Mouse (Mus musculus) liver, embryonic 11.5 days (tissue): Measurements from ENCODE around the gene Mafk. TPM values are rescaled to one million over a fixed set of nuclear protein-coding genes. Genes with fewer than 3 reads are reported as not detected.

Experiments
- ATAC-seq: fragments of 200-750 bp; cut with Nextera tagmentation; replicated peaks from 2 replicates; pipeline ENCODE4 v1.8.0; 2017; ENCODE audit warnings: moderate number of reproducible peaks, mild to moderate bottlenecking, moderate TSS enrichment, moderate library complexity; ENCODE audit not compliant: low FRiP score
- DNase-seq: peaks from one replicate; pipeline ENCODE4 v3.0.0-alpha.2; 2017; ENCODE audit warnings: low spot score
- H3K27ac ChIP-seq: fragments of 300-500 bp; sonication (generic); 2 replicates; pipeline ENCODE4 v1.5.1; 2014; ENCODE audit warnings: mild to moderate bottlenecking, low read depth, low read length, control low read depth
- H3K27me3 ChIP-seq: fragments of 300-500 bp; sonication (generic); replicated peaks from 2 replicates; pipeline ENCODE4 v1.6.1; 2014; ENCODE audit warnings: low read length, mixed read lengths; ENCODE audit not compliant: control insufficient read depth, insufficient read depth
- H3K36me3 ChIP-seq: fragments of 300-500 bp; sonication (generic); 2 replicates; pipeline ENCODE4 v1.6.1; 2014; ENCODE audit warnings: mild to moderate bottlenecking, low read length, moderate library complexity, mixed read lengths; ENCODE audit not compliant: control insufficient read depth, insufficient read depth
- H3K4me1 ChIP-seq: fragments of 300-500 bp; sonication (generic); replicated peaks from 2 replicates; pipeline ENCODE4 v1.6.1; 2014; ENCODE audit warnings: low read length, mixed read lengths; ENCODE audit not compliant: control insufficient read depth, insufficient read depth
- H3K4me2 ChIP-seq: fragments of 300-500 bp; sonication (generic); 2 replicates; pipeline ENCODE4 v1.6.1; 2014; ENCODE audit warnings: mild to moderate bottlenecking, control low read depth, moderate library complexity
- H3K4me3 ChIP-seq: fragments of 300-500 bp; sonication (generic); 2 replicates; pipeline ENCODE4 v1.5.1; 2014; ENCODE audit warnings: low read depth, low read length, control low read depth
- H3K9ac ChIP-seq: fragments of 300-500 bp; sonication (generic); 2 replicates; pipeline ENCODE4 v1.6.1; 2014; ENCODE audit warnings: low read depth, low read length, control low read depth
- H3K9me3 ChIP-seq: fragments of 300-500 bp; sonication (generic); 2 replicates; pipeline ENCODE4 v1.6.1; 2016; ENCODE audit warnings: low read length, inconsistent platforms, mixed read lengths; ENCODE audit not compliant: control insufficient read depth
- WGBS: fragments of 180-500 bp; shearing (Covaris S2); extraction: QIAGEN DNeasy Blood & Tissue Kit; methylation state at CpG from one replicate; pipeline ENCODE4 v1.1.7; 2014; 5-methylcytosine and 5-hydroxymethylcytosine counted together
- polyA plus RNA-seq: library from polyadenylated mRNA; unstranded; fragments of >200 nt; fragmentation: Nextera tagmentation; extraction: Ambion mirVana; gene quantifications from 2 replicates; pipeline ENCODE4 v1.2.1, GENCODE M21; 2014

Mafk gene
- polyA plus RNA-seq, 1 experiment from 2014 or later, result 30.4 TPM

GRCm38 (mm10) chr5:139792966-139793337 lies 1.6 kb downstream of the Mafk start:
- Histone ChIP-seq H3K4me1 (peaks cover 63% of the 10 kb centered on the region), H3K4me2 (peak overlapping the region; percentile 70), H3K9ac (peak overlapping the region; percentile 96), H3K36me3 (peaks cover 3% of the 10 kb centered on the region; the same call in 1 of the 2 replicates), H3K9me3 (no peaks in the 10 kb centered on the region), H3K4me3 (peak overlapping the region; percentile 99), H3K27me3 (no peaks in the 10 kb centered on the region), H3K27ac (peak overlapping the region; percentile 92)
- 30% methylated on average over 3 of the region's 3 CpGs for WGBS
- DNase-seq, result no peak
- ATAC-seq, result no peak

GRCm38 (mm10) chr5:139793338-139794089 lies 2.2 kb downstream of the Mafk start:
- 22% methylated on average over 11 of the region's 11 CpGs for WGBS
- ATAC-seq, result no peak

GRCm38 (mm10) chr5:139794137-139794536 lies 2.8 kb downstream of the Mafk start:
- Histone ChIP-seq H3K36me3 (peaks cover 4% of the 10 kb centered on the region; the same call in 1 of the 2 replicates), H3K4me3 (peak overlapping the region; percentile 99), H3K9me3 (no peaks in the 10 kb centered on the region), H3K4me2 (peak overlapping the region; percentile 70), H3K27me3 (no peaks in the 10 kb centered on the region), H3K9ac (peak overlapping the region; percentile 60), H3K27ac (peak overlapping the region; percentile 92; the same call in 1 of the 2 replicates), H3K4me1 (peaks cover 68% of the 10 kb centered on the region)
- DNase-seq (no peak), ATAC-seq (no peak)
- 80% methylated on average over 5 of the region's 5 CpGs for WGBS

More at GRCm38 (mm10) chr5:139793338-139794089, 2.2 kb downstream of the Mafk start:
- H3K4me1 ChIP-seq, result peaks cover 68% of the 10 kb centered on the region
- H3K4me3 ChIP-seq, result peak overlapping the region; percentile 99
- no peak for DNase-seq
- no peaks in the 10 kb centered on the region for H3K9me3 ChIP-seq
- H3K4me2 ChIP-seq, result peak overlapping the region; percentile 70
- peaks cover 3% of the 10 kb centered on the region; the same call in 1 of the 2 replicates for H3K36me3 ChIP-seq
- peak overlapping the region; percentile 92 for H3K27ac ChIP-seq
- H3K27me3 ChIP-seq, result no peaks in the 10 kb centered on the region
- H3K9ac ChIP-seq, result peak overlapping the region; percentile 96

- Histone ChIP-seq H3K4me1 (peaks cover 66% of the 10 kb centered on the region), H3K36me3 (peaks cover 11% of the 10 kb centered on the region), H3K4me3 (peak overlapping the region; percentile 23; the same call in 1 of the 2 replicates), H3K9me3 (no peaks in the 10 kb centered on the region), H3K27ac (peak overlapping the region; percentile 70), H3K9ac (peak overlapping the region; percentile 40; the same call in 1 of the 2 replicates), H3K27me3 (no peaks in the 10 kb centered on the region), H3K4me2 (peak overlapping the region; percentile 70)
- WGBS, result 48% methylated on average over 10 of the region's 10 CpGs
- DNase-seq (no peak), ATAC-seq (no peak)
Observed at GRCm38 (mm10) chr5:139794938-139795337, 3.6 kb downstream of the Mafk start.

- Histone ChIP-seq H3K27ac (no peak overlapping the region), H3K4me3 (no peak overlapping the region), H3K4me1 (peaks cover 61% of the 10 kb centered on the region), H3K4me2 (no peak overlapping the region), H3K27me3 (no peaks in the 10 kb centered on the region), H3K36me3 (peaks cover 23% of the 10 kb centered on the region), H3K9ac (no peak overlapping the region), H3K9me3 (no peaks in the 10 kb centered on the region)
- ATAC-seq (no peak), DNase-seq (no peak)
- WGBS, result 76% methylated on average over 9 of the region's 9 CpGs
Observed at GRCm38 (mm10) chr5:139796001-139796620, 4.8 kb downstream of the Mafk start.

GRCm38 (mm10) chr5:139796900-139797299 lies 5.6 kb downstream of the Mafk start:
- H3K4me1 ChIP-seq, result peaks cover 61% of the 10 kb centered on the region
- WGBS, result 27% methylated on average over 13 of the region's 13 CpGs
- ATAC-seq, result 0 out of 2 replicates have a peak, but pooled peaks have one; percentile 3
- H3K27me3 ChIP-seq, result no peaks in the 10 kb centered on the region
- H3K4me2 ChIP-seq, result peak overlapping the region; percentile 32
- H3K36me3 ChIP-seq, result peaks cover 28% of the 10 kb centered on the region
- DNase-seq, result no peak
- H3K9me3 ChIP-seq, result no peaks in the 10 kb centered on the region
- H3K9ac ChIP-seq, result no peak overlapping the region
- no peak overlapping the region for H3K4me3 ChIP-seq
- peak overlapping the region; percentile 53; the same call in 1 of the 2 replicates for H3K27ac ChIP-seq

- H3K4me1 ChIP-seq, result peaks cover 58% of the 10 kb centered on the region
- H3K4me3 ChIP-seq, result no peak overlapping the region
Observed at GRCm38 (mm10) chr5:139797473-139798167, 6.3 kb downstream of the Mafk start.

GRCm38 (mm10) chr5:139798168-139798900 lies 7.0 kb downstream of the Mafk start:
- no peaks in the 10 kb centered on the region for H3K9me3 ChIP-seq
- H3K27ac ChIP-seq, result 0 out of 2 replicates have a peak overlapping the region, but pooled peaks have one; percentile 3
- H3K4me3 ChIP-seq, result no peak overlapping the region
- WGBS, result 60% methylated on average over 12 of the region's 12 CpGs
- H3K4me2 ChIP-seq, result no peak overlapping the region
- no peak for DNase-seq
- H3K27me3 ChIP-seq, result no peaks in the 10 kb centered on the region
- peaks cover 31% of the 10 kb centered on the region for H3K36me3 ChIP-seq
- ATAC-seq, result no peak
- H3K9ac ChIP-seq, result no peak overlapping the region
- peaks cover 59% of the 10 kb centered on the region for H3K4me1 ChIP-seq

More at GRCm38 (mm10) chr5:139797473-139798167, 6.3 kb downstream of the Mafk start:
- 62% methylated on average over 11 of the region's 11 CpGs for WGBS
- no peak for ATAC-seq
- Histone ChIP-seq H3K9me3 (no peaks in the 10 kb centered on the region), H3K36me3 (peaks cover 31% of the 10 kb centered on the region), H3K27ac (peak overlapping the region; percentile 53; the same call in 1 of the 2 replicates), H3K9ac (no peak overlapping the region), H3K4me2 (peak overlapping the region; percentile 32; the same call in 1 of the 2 replicates), H3K27me3 (no peaks in the 10 kb centered on the region)
- DNase-seq, result no peak
